Comparison of ENCODE assay signal across 8 mouse cellular contexts in the genomic region with DNA sequence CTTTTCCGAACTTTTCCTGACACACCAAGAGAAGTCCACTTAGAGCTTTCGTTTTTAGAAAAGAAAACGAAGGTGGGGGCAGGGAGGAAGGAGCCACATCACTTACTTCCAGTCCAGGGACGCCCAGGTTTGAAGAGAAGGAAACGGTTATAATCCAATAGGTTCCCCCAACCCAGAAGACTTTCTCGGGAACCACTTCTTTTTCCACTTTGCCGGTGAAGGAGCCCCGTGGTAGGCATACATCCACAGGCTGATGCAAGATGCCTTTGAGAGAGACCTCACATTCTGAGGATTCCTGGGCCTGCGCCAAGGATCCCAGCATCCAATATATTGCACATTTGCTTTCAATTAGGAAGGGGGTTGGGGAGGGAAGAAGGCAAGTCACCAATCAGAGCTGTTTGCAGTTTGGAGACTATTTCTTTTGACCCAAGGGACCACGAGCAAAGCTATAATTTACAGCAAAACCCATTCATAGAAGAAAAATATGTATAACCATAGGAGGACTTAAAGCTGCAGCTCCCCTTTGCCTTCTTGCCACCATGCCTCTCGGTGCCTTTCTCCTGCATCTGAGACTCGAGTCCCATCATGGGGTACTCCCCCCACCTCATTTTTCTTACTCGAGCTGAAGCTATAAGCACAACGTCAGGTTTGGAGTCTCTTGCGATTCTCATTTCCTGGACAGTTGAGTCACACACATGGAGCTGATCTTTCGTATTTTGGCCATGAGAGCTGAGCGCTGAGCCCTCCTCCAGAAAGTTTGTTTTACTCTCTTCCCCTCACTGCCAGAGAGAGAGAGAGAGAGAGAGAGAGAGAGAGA. TPM values are rescaled to one million over a fixed set of nuclear protein-coding genes. Genes with fewer than 3 reads are reported as not detected.
DNase-seq lines count a peak whose midpoint lies in the region; ATAC-seq and TF ChIP-seq lines count a peak whose summit lies in the region.

TSS of gene Ddr2 (minus strand) at position 247 of the 817 bp plus-strand sequence.

- 51% methylated on average over 17 of the region's 17 CpGs for WGBS in heart, postnatal 0 days

- H3K79me2 ChIP-seq in C2C12 (ENCODE audit: control insufficient read depth, insufficient read depth): peaks cover 47% of the 10 kb centered on the region
- peaks cover 44% of the 10 kb centered on the region for H3K79me2 ChIP-seq in myocyte (ENCODE audit: control insufficient read depth, insufficient read depth)

- no peak for TF ChIP-seq EP300 in heart, postnatal 0 days (IDR thresholded peaks at IDR 0.05; ENCODE audit: low read depth)

- peak within 1 kb of the TSS; percentile 46 for H3K27ac ChIP-seq in heart, postnatal 0 days (ENCODE audit: low read depth)

- peak within 1 kb of the TSS; percentile 1; the same call in 1 of the 2 replicates for H3K9ac ChIP-seq in heart, postnatal 0 days (replicated peaks; ENCODE audit: low read depth, low read length)

- no peak for TF ChIP-seq CTCF in C2C12 (IDR thresholded peaks at IDR 0.05; ENCODE audit: control insufficient read depth, insufficient read depth, insufficient read length)
- no peak for TF ChIP-seq CTCF in heart, postnatal 0 days (IDR thresholded peaks at IDR 0.05; ENCODE audit: low read depth)

- peak; percentile 46 for TF ChIP-seq POLR2A in myocyte (IDR thresholded peaks at IDR 0.05; ENCODE audit: insufficient read length, low read depth)

- peaks cover 45% of the 10 kb centered on the region for H3K79me3 ChIP-seq in C2C12 (ENCODE audit: low read depth)

- H3K27me3 ChIP-seq in C2C12 (ENCODE audit: control insufficient read depth, insufficient read depth, insufficient read length): no peaks in the 10 kb centered on the region
- H3K27me3 ChIP-seq in heart, postnatal 0 days (ENCODE audit: control insufficient read depth, insufficient read depth, low read length): no peaks in the 10 kb centered on the region
- H3K27me3 ChIP-seq in myocyte (ENCODE audit: control insufficient read depth, insufficient read depth, insufficient read length): no peaks in the 10 kb centered on the region

- H3ac ChIP-seq in C2C12 (ENCODE audit: control insufficient read depth, insufficient read length, low read depth) (peak within 1 kb of the TSS; percentile 96), myocyte (ENCODE audit: control insufficient read depth, insufficient read length) (peak within 1 kb of the TSS; percentile 15)

- ATAC-seq in heart, postnatal 0 days (ENCODE audit: insufficient read depth, low read depth): peak; percentile 51; the same call in 1 of the 2 replicates
- ATAC-seq in erythroblast, adult 5-6 weeks (replicated peaks; ENCODE audit: low FRiP score, poor library complexity, severe bottlenecking): no peak
- ATAC-seq in CD4-positive, CD25-positive, alpha-beta regulatory T cell, adult 4 months: no peak

- H3K36me3 ChIP-seq in C2C12 (ENCODE audit: control insufficient read depth, insufficient read depth) (no peaks in the 10 kb centered on the region), myocyte (ENCODE audit: control insufficient read depth, insufficient read depth) (no peaks in the 10 kb centered on the region)
- H3K36me3 ChIP-seq in heart, postnatal 0 days (replicated peaks; ENCODE audit: control insufficient read depth, insufficient read depth, low read length): no peaks in the 10 kb centered on the region

- peak within 1 kb of the TSS; percentile 49 for H3K4me2 ChIP-seq in heart, postnatal 0 days (ENCODE audit: low read depth, low read length)
- H3K4me2 ChIP-seq in myocyte (ENCODE audit: low read depth): peak within 1 kb of the TSS; percentile 90

- H3K4me3 ChIP-seq in C2C12 (ENCODE audit: insufficient read depth, poor library complexity, severe bottlenecking): peak within 1 kb of the TSS; percentile 55
- H3K4me3 ChIP-seq in heart, postnatal 0 days (ENCODE audit: low read depth, low read length): peak within 1 kb of the TSS; percentile 36
- peak within 1 kb of the TSS; percentile 84 for H3K4me3 ChIP-seq in myocyte

- H3K9me3 ChIP-seq in heart, postnatal 0 days (replicated peaks; ENCODE audit: control insufficient read depth, low read length): no peaks in the 10 kb centered on the region

- no peak for DNase-seq in adrenal gland, postnatal 4 days (ENCODE audit: low spot score in 2 of 2)
- peak; percentile 72 for DNase-seq in fibroblast of lung, adult 2 months (ENCODE audit: low read depth)
- peak; percentile 25 for DNase-seq in heart, postnatal 0 days (ENCODE audit: low spot score)
- DNase-seq in kidney, postnatal 25 days: peak; percentile 50 to 71

- no peaks in the 10 kb centered on the region for H3K4me1 ChIP-seq in heart, postnatal 0 days (ENCODE audit: control insufficient read depth, insufficient read depth)

TF ChIP-seq in C2C12, 6 proteins besides CTCF, POLR2A, EP300 and RAD21:
- TF ChIP-seq FOSL1 (IDR thresholded peaks at IDR 0.05; ENCODE audit: insufficient read depth, low read length, poor library complexity, severe bottlenecking): no peak
- peak; percentile 75 for TF ChIP-seq CEBPB (IDR thresholded peaks at IDR 0.05; ENCODE audit: low read depth)
- TF ChIP-seq MYOG (IDR thresholded peaks at IDR 0.05; ENCODE audit: control insufficient read depth, extremely low read depth, insufficient read length): no peak
- no peak for TF ChIP-seq MYOD1 (IDR thresholded peaks at IDR 0.05; ENCODE audit: control insufficient read depth, insufficient read length, low read depth)
- no peak for TF ChIP-seq USF1 (IDR thresholded peaks at IDR 0.05; ENCODE audit: low read depth)
- peak; percentile 47 for TF ChIP-seq MAX (IDR thresholded peaks at IDR 0.05)
TF ChIP-seq in C2C12: peak in this region for 2.

TF ChIP-seq in myocyte, 11 proteins besides CTCF, POLR2A, EP300 and RAD21:
- peak; percentile 84 for TF ChIP-seq CEBPB (IDR thresholded peaks at IDR 0.05; ENCODE audit: insufficient read depth, poor library complexity, severe bottlenecking)
- TF ChIP-seq E2F4 (IDR thresholded peaks at IDR 0.05; ENCODE audit: insufficient read depth): no peak
- TF ChIP-seq SRF (IDR thresholded peaks at IDR 0.05; ENCODE audit: control insufficient read depth, insufficient read length, low read depth): no peak
- peak; percentile 36 for TF ChIP-seq POLR2AphosphoS2 (IDR thresholded peaks at IDR 0.05; ENCODE audit: insufficient read length, low read depth)
- TF ChIP-seq MYOG (IDR thresholded peaks at IDR 0.05; ENCODE audit: control insufficient read depth in 1 of 3, insufficient read depth in 1 of 3, insufficient read length in 2 of 3, low read depth in 2 of 3): no peak
- TF ChIP-seq REST (IDR thresholded peaks at IDR 0.05; ENCODE audit: insufficient read depth, insufficient read length): no peak
- no peak for TF ChIP-seq MYOD1 (IDR thresholded peaks at IDR 0.05; ENCODE audit: control insufficient read depth in 1 of 3, insufficient read length in 2 of 3, low read depth in 2 of 3)
- TF ChIP-seq TCF12 (IDR thresholded peaks at IDR 0.05; ENCODE audit: insufficient read depth, poor library complexity, severe bottlenecking): no peak
- no peak for TF ChIP-seq USF1 (IDR thresholded peaks at IDR 0.05; ENCODE audit: low read depth)
TF ChIP-seq in myocyte: peak in this region for 2.

RNA-seq across cellular contexts. Expression of gene Ddr2, which starts in this region (rescaled TPM):
- polyA plus RNA-seq in C2C12 (2012; fragmentation: generic; extraction: Trizol): 13.7 TPM
- total RNA-seq in adrenal gland, postnatal 4 days (2021): 10 to 100 TPM; 25.5 to 26.4 TPM
- total RNA-seq in heart, postnatal 0 days (2014; rRNA removed; ENCODE audit: low replicate concordance): 5.0 and 11.2 TPM in 2 replicates
- polyA plus RNA-seq in heart, postnatal 0 days (2015; fragmentation: Nextera tagmentation; extraction: Ambion mirVana): 6.8 and 7.2 TPM in 2 replicates
- polyA plus RNA-seq in myocyte (2012; fragmentation: generic; extraction: Trizol): 33.8 TPM
- total RNA-seq in erythroblast, adult 5-6 weeks (2015; ENCODE audit: low replicate concordance): not detected in 2 replicates
- total RNA-seq in erythroblast, adult 5-6 weeks (2017; ENCODE audit: low replicate concordance): 0.60 TPM in 1 of 2 replicates, not detected in the other
- polyA plus RNA-seq in CD4-positive, CD25-positive, alpha-beta regulatory T cell, adult 4 months (2017; shearing (Covaris generic)): not detected

Comparison
In these comparisons a context has a peak if more than half of its experiments do, and no peak if none do; other contexts are left out.
1. DNase-seq: peak in fibroblast of lung, adult 2 months (single experiment), heart, postnatal 0 days (single experiment) and kidney, postnatal 25 days (2 of 2); none in adrenal gland, postnatal 4 days (0 of 2).
2. Peak in every context shown above with its lines, with median percentiles within 50 percentile points of each other: H3K4me3 ChIP-seq.